Mouse (Mus musculus): ENCODE measurements around the gene Sdk1.

DNA sequence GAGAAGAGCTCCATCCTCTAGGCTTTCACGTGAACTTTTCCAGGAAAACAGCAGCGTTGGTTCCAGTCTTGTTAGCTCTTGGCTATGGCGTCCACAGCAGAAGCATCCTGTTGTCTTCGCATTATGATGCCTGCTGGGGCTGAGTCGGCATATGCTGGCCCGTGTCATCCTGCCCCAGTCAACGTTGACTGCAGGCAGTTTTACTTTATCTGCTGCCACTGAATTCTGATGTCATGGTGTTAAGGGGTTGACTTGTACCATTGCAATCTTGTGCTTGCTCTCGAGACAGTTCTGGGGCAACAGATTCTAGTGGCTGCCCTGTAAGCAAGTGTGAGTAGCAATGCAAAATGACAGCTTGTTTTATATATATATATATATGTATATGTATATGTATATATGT, 153.3 kb downstream of the Sdk1 start:
- TF ChIP-seq CTCF (IDR thresholded peaks at IDR 0.05; ENCODE audit: low read depth) (no peak), EP300 (IDR thresholded peaks at IDR 0.05; ENCODE audit: low read depth) (no peak)

Measured in heart, postnatal 0 days (tissue).